12 mouse cellular contexts compared by ENCODE assay signal in genomic region chr4:149998786-149999509, GRCm38 (mm10). TPM values are rescaled to one million over a fixed set of nuclear protein-coding genes. Genes with fewer than 3 reads are reported as not detected.
DNase-seq lines count a peak whose midpoint lies in the region; ATAC-seq and TF ChIP-seq lines count a peak whose summit lies in the region.
"Had no signal": no experiment of that assay in that cellular context is flagged by ENCODE, and none has a peak within 500 bp of the region (broad histone marks: within the 10 kb centered on the region; RNA-seq: fewer than 3 reads in every experiment).

No protein-coding gene starts in this region.

- no peaks in the 10 kb centered on the region for H3K27me3 ChIP-seq in stomach, embryonic 16.5 days (ENCODE audit: control insufficient read depth, insufficient read depth, low read length)
- no peaks in the 10 kb centered on the region for H3K27me3 ChIP-seq in midbrain, postnatal 0 days (ENCODE audit: insufficient read depth, low read length)
- H3K27me3 ChIP-seq: embryonic facial prominence, embryonic 12.5 days; liver, embryonic 13.5 days had no signal

- ATAC-seq in cerebellum, adult (ENCODE audit: insufficient number of reproducible peaks, low FRiP score, low TSS enrichment): no peak
- ATAC-seq in stomach, embryonic 16.5 days (ENCODE audit: insufficient read depth, low FRiP score): no peak
- no peak for ATAC-seq in midbrain, postnatal 0 days (ENCODE audit: low FRiP score)
- ATAC-seq: midbrain, embryonic 16.5 days had no signal

- no peak for TF ChIP-seq CTCF in midbrain, postnatal 0 days (IDR thresholded peaks at IDR 0.05)

- no peaks in the 10 kb centered on the region for H3K9me3 ChIP-seq in stomach, embryonic 16.5 days (replicated peaks; ENCODE audit: control insufficient read depth, low read length)
- H3K9me3 ChIP-seq in midbrain, postnatal 0 days (ENCODE audit: low read length): no peaks in the 10 kb centered on the region
- H3K9me3 ChIP-seq: embryonic facial prominence, embryonic 12.5 days; liver, embryonic 13.5 days had no signal

- H3K4me2 ChIP-seq in stomach, embryonic 16.5 days (ENCODE audit: low read depth, low read length): no peak overlapping the region
- H3K4me2 ChIP-seq in midbrain, postnatal 0 days (ENCODE audit: low read depth, low read length, poor library complexity, severe bottlenecking): no peak overlapping the region
- H3K4me2 ChIP-seq: embryonic facial prominence, embryonic 12.5 days; liver, embryonic 13.5 days had no signal

- 86% methylated on average over 14 of the region's 14 CpGs for WGBS in stomach, embryonic 16.5 days
- WGBS in midbrain, postnatal 0 days: 90% methylated on average over 14 of the region's 14 CpGs

- DNase-seq in cerebellum, adult 11-12 months: peak; percentile 77
- peak; percentile 75 for DNase-seq in ovary, adult 18-20 months (ENCODE audit: low spot score)
- no peak for DNase-seq in ovary, postnatal 14 days (ENCODE audit: low spot score)
- peak; percentile 74 to 76 for DNase-seq in heart, adult 9 months (ENCODE audit: low spot score in 2 of 2)
- DNase-seq in layer of hippocampus, adult 8-10 months (ENCODE audit: low spot score in 2 of 2): no peak
- no peak for DNase-seq in midbrain, postnatal 0 days (ENCODE audit: low spot score)
- DNase-seq: liver, embryonic 13.5 days; right cerebral cortex, postnatal 25 days had no signal

- peaks cover 53% of the 10 kb centered on the region for H3K4me1 ChIP-seq in stomach, embryonic 16.5 days (ENCODE audit: control insufficient read depth, insufficient read depth, low read length)
- H3K4me1 ChIP-seq in midbrain, postnatal 0 days (ENCODE audit: insufficient read depth, low read length): no peaks in the 10 kb centered on the region

- H3K4me3 ChIP-seq in stomach, embryonic 16.5 days (replicated peaks; ENCODE audit: low read length): no peak overlapping the region
- H3K4me3 ChIP-seq in midbrain, postnatal 0 days (ENCODE audit: low read depth, low read length): no peak overlapping the region
- H3K4me3 ChIP-seq: embryonic facial prominence, embryonic 12.5 days; liver, embryonic 13.5 days had no signal

- no peaks in the 10 kb centered on the region for H3K36me3 ChIP-seq in stomach, embryonic 16.5 days (ENCODE audit: control insufficient read depth, insufficient read depth, low read length)
- H3K36me3 ChIP-seq in midbrain, postnatal 0 days (ENCODE audit: insufficient read depth, low read length): no peaks in the 10 kb centered on the region
- H3K36me3 ChIP-seq: embryonic facial prominence, embryonic 12.5 days had no signal

- peak overlapping the region; percentile 30; the same call in 1 of the 2 replicates for H3K27ac ChIP-seq in stomach, embryonic 16.5 days (ENCODE audit: low read length)
- no peak overlapping the region for H3K27ac ChIP-seq in midbrain, postnatal 0 days (ENCODE audit: low read depth, low read length)
- H3K27ac ChIP-seq: embryonic facial prominence, embryonic 12.5 days; liver, embryonic 13.5 days had no signal

- H3K9ac ChIP-seq in stomach, embryonic 16.5 days (ENCODE audit: low read length): no peak overlapping the region
- H3K9ac ChIP-seq in midbrain, postnatal 0 days (replicated peaks; ENCODE audit: low read length, poor library complexity, severe bottlenecking): no peak overlapping the region
- H3K9ac ChIP-seq: embryonic facial prominence, embryonic 12.5 days; liver, embryonic 13.5 days had no signal

RNA-seq across cellular contexts. Expression of gene H6pd, which starts 9.9 kb away (rescaled TPM):
- 14.9 and 15.2 TPM in 2 replicates for polyA plus RNA-seq in stomach, embryonic 16.5 days (2015; fragmentation: Nextera tagmentation; extraction: Ambion mirVana)
- 10 to 100 TPM; 11.9 to 14.4 (median 14.1) TPM for total RNA-seq in layer of hippocampus, adult 8-10 months (2022)
- 12.6 and 13.6 TPM in 2 replicates for total RNA-seq in midbrain, postnatal 0 days (2014; rRNA removed)
- 3.2 and 3.7 TPM in 2 replicates for polyA plus RNA-seq in midbrain, postnatal 0 days (2015; fragmentation: Nextera tagmentation; extraction: Ambion mirVana)

RNA-seq across cellular contexts. Expression of gene Spsb1, which starts 44.1 kb away (rescaled TPM):
- 14.6 and 17.0 TPM in 2 replicates for polyA plus RNA-seq in stomach, embryonic 16.5 days (2015; fragmentation: Nextera tagmentation; extraction: Ambion mirVana)
- total RNA-seq in layer of hippocampus, adult 8-10 months (2022): 10 to 100 TPM; 19.4 to 41.1 (median 33.3) TPM
- total RNA-seq in midbrain, postnatal 0 days (2014; rRNA removed): 6.2 and 13.6 TPM in 2 replicates
- 4.4 and 4.7 TPM in 2 replicates for polyA plus RNA-seq in midbrain, postnatal 0 days (2015; fragmentation: Nextera tagmentation; extraction: Ambion mirVana)

Comparison
In these comparisons a context has a peak if more than half of its experiments do, and no peak if none do; other contexts are left out.
1. DNase-seq: peak in cerebellum, adult 11-12 months (single experiment), ovary, adult 18-20 months (single experiment) and heart, adult 9 months (2 of 2); none in ovary, postnatal 14 days (single experiment), layer of hippocampus, adult 8-10 months (0 of 2) and midbrain, postnatal 0 days (single experiment).